Mouse (Mus musculus) testis, adult 2 months (tissue): ENCODE data around the gene Hs1bp3.

Experiments
- CTCF ChIP-seq: fragments of 200-500 bp; IDR thresholded peaks from 2 replicates; pipeline ENCODE4 v1.5.1; 2012; ENCODE audit warnings: low read depth, mild to moderate bottlenecking, inconsistent platforms, low read length, moderate library complexity; ENCODE audit not compliant: control insufficient read depth, insufficient read depth, insufficient replicate concordance
- POLR2A ChIP-seq: fragments of 200-500 bp; IDR thresholded peaks from 2 replicates; pipeline ENCODE4 v1.6.1; 2012; ENCODE audit warnings: low read depth, mild to moderate bottlenecking, inconsistent platforms, low read length, moderate library complexity; ENCODE audit not compliant: control insufficient read depth

- TF ChIP-seq CTCF = no peak
- TF ChIP-seq POLR2A = no peak
Measured at GRCm38 (mm10) chr12:8297586-8298214, 15.5 kb upstream of the Hs1bp3 start.
